Mouse (Mus musculus) myocyte (in vitro differentiated cells): ENCODE results near the gene Ebi3.

Experiments used
- CEBPB ChIP-seq: IDR thresholded peaks from 2 replicates; pipeline ENCODE4 v1.6.1; 2011; ENCODE audit warnings: mild to moderate bottlenecking, moderate library complexity; ENCODE audit not compliant: poor library complexity, insufficient read depth, severe bottlenecking
- E2F4 ChIP-seq: IDR thresholded peaks from one replicate; pipeline ENCODE4 v1.6.1; 2011; ENCODE audit warnings: mild to moderate bottlenecking, control low read depth, moderate library complexity; ENCODE audit not compliant: insufficient read depth
- MAX ChIP-seq: IDR thresholded peaks from one replicate; pipeline ENCODE4 v1.6.1; 2011; ENCODE audit warnings: low read depth, mild to moderate bottlenecking, control low read depth
- MYOG ChIP-seq, 3 experiments: IDR thresholded peaks; one replicate each; pipeline ENCODE4 v1.6.1; 2011; ENCODE audit warnings: control low read depth in 2 of 3, low read depth in 2 of 3, mild to moderate bottlenecking in 2 of 3; ENCODE audit not compliant: insufficient read length in 2 of 3, control insufficient read depth in 1 of 3, insufficient read depth in 1 of 3
- POLR2A ChIP-seq: IDR thresholded peaks from one replicate; pipeline ENCODE4 v1.6.1; 2011; ENCODE audit warnings: low read depth, mild to moderate bottlenecking, control low read depth, moderate library complexity; ENCODE audit not compliant: insufficient read length
- POLR2AphosphoS2 ChIP-seq: IDR thresholded peaks from one replicate; pipeline ENCODE4 v1.6.1; 2011; ENCODE audit warnings: low read depth, control low read depth; ENCODE audit not compliant: insufficient read length
- SRF ChIP-seq: IDR thresholded peaks from one replicate; pipeline ENCODE4 v1.6.1; 2011; ENCODE audit warnings: low read depth; ENCODE audit not compliant: control insufficient read depth, insufficient read length
- TCF12 ChIP-seq: IDR thresholded peaks from one replicate; pipeline ENCODE4 v1.6.1; 2011; ENCODE audit warnings: mild to moderate bottlenecking, control low read depth; ENCODE audit not compliant: poor library complexity, insufficient read depth, severe bottlenecking
- USF1 ChIP-seq: IDR thresholded peaks from one replicate; pipeline ENCODE4 v1.6.1; 2011; ENCODE audit warnings: low read depth, mild to moderate bottlenecking, control low read depth, moderate library complexity

DNA sequence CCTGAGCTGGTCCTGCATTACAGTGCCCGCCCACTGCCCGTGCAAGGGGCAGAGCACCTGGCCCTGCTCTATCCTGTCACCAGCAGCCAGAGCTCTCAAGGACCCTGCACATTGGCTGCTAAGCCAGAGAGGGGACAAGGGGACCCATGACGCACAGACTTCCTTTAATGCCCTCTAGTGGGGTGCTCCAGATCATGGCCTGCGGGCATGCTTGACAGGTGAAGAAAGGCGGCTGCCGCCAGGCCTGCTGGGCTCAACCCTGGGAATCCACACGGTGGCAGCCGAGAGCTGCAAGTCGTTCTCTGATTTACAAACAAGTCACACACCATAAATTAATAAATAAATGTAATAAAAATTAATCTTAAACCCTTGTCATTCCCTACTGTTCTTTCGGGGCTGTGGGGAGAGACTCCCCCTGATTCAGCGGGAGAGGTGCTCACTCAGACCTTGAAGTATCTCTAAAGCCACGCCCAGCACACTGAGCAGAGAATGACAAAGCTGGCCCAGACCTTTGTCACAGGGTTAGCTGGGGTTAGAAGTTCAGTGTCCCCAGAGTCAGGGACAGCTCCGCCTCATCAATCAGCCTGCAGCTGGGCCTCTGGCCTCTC is 23.9 kb downstream of the Ebi3 start:
- TF ChIP-seq POLR2A = no peak
- no peak for TF ChIP-seq TCF12
- TF ChIP-seq USF1 = no peak
- no peak for TF ChIP-seq MAX
- no peak for TF ChIP-seq CEBPB
- TF ChIP-seq POLR2AphosphoS2 = no peak
- TF ChIP-seq E2F4 = no peak
- TF ChIP-seq SRF = no peak
- peak in 1 of 3 experiments; percentile 15 for TF ChIP-seq MYOG (IDR thresholded peaks at IDR 0.05; ENCODE audit: control insufficient read depth in 1 of 3, insufficient read depth in 1 of 3, insufficient read length in 2 of 3, low read depth in 2 of 3)
